8 mouse cellular contexts compared by ENCODE assay signal in genomic region chr10:97436662-97437061, GRCm38 (mm10). TPM values are rescaled to one million over a fixed set of nuclear protein-coding genes. Genes with fewer than 3 reads are reported as not detected.
DNase-seq lines count a peak whose midpoint lies in the region; ATAC-seq and TF ChIP-seq lines count a peak whose summit lies in the region.

No protein-coding gene starts in this region.

- intact Hi-C loops in gastrocnemius, adult 2 months (cut with DNase I) = no loop called here

- no peak for TF ChIP-seq CTCF in cerebellum, adult 2 months (IDR thresholded peaks at IDR 0.05; ENCODE audit: borderline replicate concordance, insufficient read depth, low read depth, low read length)
- TF ChIP-seq CTCF in gastrocnemius, adult 2 months (IDR thresholded peaks at IDR 0.05) = no peak

- no peak overlapping the region for H3K4me3 ChIP-seq in cerebellum, adult 2 months (replicated peaks; ENCODE audit: insufficient read depth, low read depth, low read length)
- no peak overlapping the region for H3K4me3 ChIP-seq in gastrocnemius, adult 2 months
- H3K4me3 ChIP-seq in limb, embryonic 11.5 days (ENCODE audit: low read depth, low read length) = no peak overlapping the region

- no peak overlapping the region for H3K9ac ChIP-seq in limb, embryonic 11.5 days (ENCODE audit: low read length)

- H3K27me3 ChIP-seq in cerebellum, adult 2 months (ENCODE audit: control insufficient read depth, insufficient read depth, low read length) = no peaks in the 10 kb centered on the region
- H3K27me3 ChIP-seq in limb, embryonic 11.5 days (ENCODE audit: control insufficient read depth, insufficient read depth, low read length) = no peaks in the 10 kb centered on the region

- no peak for ATAC-seq in limb, embryonic 11.5 days (ENCODE audit: insufficient number of reproducible peaks, low FRiP score, low TSS enrichment, low read depth)
- no peak for ATAC-seq in granulocyte monocyte progenitor cell, adult 5-6 weeks (replicated peaks; ENCODE audit: poor library complexity, severe bottlenecking)

- DNase-seq in cerebellum, adult 2 months = peak; percentile 21 to 43
- DNase-seq in cerebellum, adult 9-10 months = no peak
- peak; percentile 78 for DNase-seq in 3T3-L1 (ENCODE audit: low read depth, low spot score)
- peak; percentile 53 for DNase-seq in gastrocnemius, adult 2 months
- DNase-seq in limb, embryonic 11.5 days (ENCODE audit: low spot score) = peak; percentile 31
- no peak for DNase-seq in thymus, postnatal 14 days
- DNase-seq in ovary, postnatal 36 days (ENCODE audit: low spot score) = no peak

- H3K36me3 ChIP-seq in limb, embryonic 11.5 days (ENCODE audit: control insufficient read depth, insufficient read depth, low read length) = no peaks in the 10 kb centered on the region

- H3K9me3 ChIP-seq in limb, embryonic 11.5 days (ENCODE audit: control insufficient read depth, low read length) = no peaks in the 10 kb centered on the region

- 21% methylated on average over 5 of the region's 5 CpGs for WGBS in cerebellum, adult 2 months
- 69% methylated on average over 5 of the region's 5 CpGs for WGBS in limb, embryonic 11.5 days

- H3K27ac ChIP-seq in cerebellum, adult 2 months (ENCODE audit: insufficient read depth, low read length) = no peak overlapping the region
- H3K27ac ChIP-seq in gastrocnemius, adult 2 months = peak overlapping the region; percentile 28; the same call in 1 of the 2 replicates
- no peak overlapping the region for H3K27ac ChIP-seq in limb, embryonic 11.5 days (replicated peaks; ENCODE audit: low read depth, low read length)

- H3K4me1 ChIP-seq in cerebellum, adult 2 months (ENCODE audit: control insufficient read depth, insufficient read depth, low read length) = no peaks in the 10 kb centered on the region; the same call in 1 of the 2 replicates
- no peaks in the 10 kb centered on the region for H3K4me1 ChIP-seq in limb, embryonic 11.5 days (ENCODE audit: control insufficient read depth, insufficient read depth, low read length)

- no peak overlapping the region for H3K4me2 ChIP-seq in limb, embryonic 11.5 days (ENCODE audit: low read depth, severe bottlenecking)

- no peak for TF ChIP-seq POLR2A in cerebellum, adult 2 months (IDR thresholded peaks at IDR 0.05; ENCODE audit: borderline replicate concordance, insufficient read depth, low read length)

RNA-seq across cellular contexts. Expression of gene Dcn, which starts 42.7 kb away (rescaled TPM):
- polyA plus RNA-seq in cerebellum, adult 2 months (2012; rRNA removed) = 20.2 and 25.4 TPM in 2 replicates
- total RNA-seq in gastrocnemius, adult 2 months (2021) = 100 to 1,000 TPM; 271 to 502 TPM
- 12.8 and 13.3 TPM in 2 replicates for polyA plus RNA-seq in limb, embryonic 11.5 days (2014; fragmentation: Nextera tagmentation; extraction: Ambion mirVana)
- total RNA-seq in granulocyte monocyte progenitor cell, adult 5-6 weeks (2014; fragmentation: Nextera tagmentation) = not detected in 2 replicates
- not detected in 2 replicates for total RNA-seq in granulocyte monocyte progenitor cell, adult 5-6 weeks (2017)

Comparison
In these comparisons a context has a peak if more than half of its experiments do, and no peak if none do; other contexts are left out.
1. DNase-seq: peak in cerebellum, adult 2 months (2 of 2), 3T3-L1 (single experiment), gastrocnemius, adult 2 months (single experiment) and limb, embryonic 11.5 days (single experiment); none in cerebellum, adult 9-10 months (single experiment), thymus, postnatal 14 days (single experiment) and ovary, postnatal 36 days (single experiment).
2. RNA of gene Dcn, which starts 42.7 kb away (total RNA-seq): 271 to 502 TPM in gastrocnemius, adult 2 months; not detected in granulocyte monocyte progenitor cell, adult 5-6 weeks; every median in the first group is over 100 times any median in the second.